Mouse (Mus musculus) forebrain, embryonic 11.5 days (tissue): ENCODE measurements around the gene Mrgbp. TPM values are rescaled to one million over a fixed set of nuclear protein-coding genes. Genes with fewer than 3 reads are reported as not detected.

Source experiments
- ATAC-seq: fragments of 200-750 bp; cut with Nextera tagmentation; replicated peaks from 2 replicates; pipeline ENCODE4 v1.8.0; 2017; ENCODE audit warnings: moderate TSS enrichment; ENCODE audit not compliant: low FRiP score
- DNase-seq: peaks from one replicate; pipeline ENCODE4 v3.0.0-alpha.2; 2017; ENCODE audit warnings: low spot score
- H3K27ac ChIP-seq: fragments of 300-500 bp; sonication (generic); 2 replicates; pipeline ENCODE4 v1.5.1; 2014; ENCODE audit warnings: low read depth, low read length
- H3K27me3 ChIP-seq: fragments of 300-500 bp; sonication (generic); 2 replicates; pipeline ENCODE4 v1.6.1; 2014; ENCODE audit warnings: mild to moderate bottlenecking, low read length, mixed read lengths; ENCODE audit not compliant: control insufficient read depth, insufficient read depth
- H3K36me3 ChIP-seq: fragments of 300-500 bp; sonication (generic); 2 replicates; pipeline ENCODE4 v1.6.1; 2014; ENCODE audit warnings: mild to moderate bottlenecking, low read length, moderate library complexity, mixed read lengths; ENCODE audit not compliant: control insufficient read depth, insufficient read depth
- H3K4me1 ChIP-seq: fragments of 300-500 bp; sonication (generic); replicated peaks from 2 replicates; pipeline ENCODE4 v1.6.1; 2014; ENCODE audit warnings: low read length, mixed read lengths; ENCODE audit not compliant: control insufficient read depth, insufficient read depth
- H3K4me2 ChIP-seq: fragments of 300-500 bp; sonication (generic); 2 replicates; pipeline ENCODE4 v1.6.1; 2014; ENCODE audit warnings: low read depth, mild to moderate bottlenecking, low read length, moderate library complexity, mixed read lengths; ENCODE audit not compliant: severe bottlenecking
- H3K4me3 ChIP-seq: fragments of 300-500 bp; sonication (generic); 2 replicates; pipeline ENCODE4 v1.5.1; 2014; ENCODE audit warnings: low read depth, low read length
- H3K9ac ChIP-seq: fragments of 300-500 bp; sonication (generic); 2 replicates; pipeline ENCODE4 v1.6.1; 2014; ENCODE audit warnings: low read length
- H3K9me3 ChIP-seq: fragments of 300-500 bp; sonication (generic); 2 replicates; pipeline ENCODE4 v1.6.1; 2016; ENCODE audit warnings: low read length, mixed read lengths; ENCODE audit not compliant: control insufficient read depth
- WGBS: fragments of 180-500 bp; shearing (Covaris S2); extraction: QIAGEN DNeasy Blood & Tissue Kit; methylation state at CpG from one replicate; pipeline ENCODE4 v1.1.7; 2014; 5-methylcytosine and 5-hydroxymethylcytosine counted together
- polyA plus RNA-seq: library from polyadenylated mRNA; unstranded; fragments of >200 nt; fragmentation: Nextera tagmentation; extraction: Ambion mirVana; gene quantifications from 2 replicates; pipeline ENCODE4 v1.2.1, GENCODE M21; 2014

Mrgbp gene
- polyA plus RNA-seq: 49.5 and 51.9 TPM in 2 replicates

DNA sequence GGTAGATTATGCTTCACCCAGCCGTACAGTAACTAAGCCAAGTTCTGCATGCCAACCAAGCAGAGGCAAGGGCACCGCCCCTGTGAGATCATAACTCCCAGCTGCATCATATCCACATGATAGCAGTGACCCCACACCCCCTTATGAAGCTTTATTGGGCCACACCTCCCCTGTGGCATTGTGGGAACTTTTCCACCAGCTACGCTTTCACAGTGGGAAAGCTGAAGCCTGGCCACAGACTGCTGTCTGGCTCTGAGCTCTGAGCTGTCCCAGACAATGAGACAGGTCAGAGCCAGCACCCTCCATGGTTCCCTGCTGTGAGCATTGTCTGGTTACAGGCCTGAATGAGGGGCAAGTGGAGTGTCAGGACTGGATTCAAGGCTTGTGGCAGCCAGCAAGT lies at the start of gene Mrgbp:
Mrgbp (plus strand) TSS at position 303 of the 400 bp plus-strand sequence.
- no peak within 1 kb of the TSS for H3K9ac ChIP-seq
- WGBS: 82% methylated on average over 3 of the region's 3 CpGs
- H3K9me3 ChIP-seq: no peaks in the 10 kb centered on the region
- peaks cover 8% of the 10 kb centered on the region for H3K4me1 ChIP-seq
- no peak within 1 kb of the TSS for H3K4me2 ChIP-seq
- peaks cover 3% of the 10 kb centered on the region; the same call in 1 of the 2 replicates for H3K36me3 ChIP-seq
- H3K27ac ChIP-seq: no peak within 1 kb of the TSS
- H3K27me3 ChIP-seq: no peaks in the 10 kb centered on the region
- DNase-seq (no peak), ATAC-seq (no peak)
- no peak within 1 kb of the TSS for H3K4me3 ChIP-seq

DNA sequence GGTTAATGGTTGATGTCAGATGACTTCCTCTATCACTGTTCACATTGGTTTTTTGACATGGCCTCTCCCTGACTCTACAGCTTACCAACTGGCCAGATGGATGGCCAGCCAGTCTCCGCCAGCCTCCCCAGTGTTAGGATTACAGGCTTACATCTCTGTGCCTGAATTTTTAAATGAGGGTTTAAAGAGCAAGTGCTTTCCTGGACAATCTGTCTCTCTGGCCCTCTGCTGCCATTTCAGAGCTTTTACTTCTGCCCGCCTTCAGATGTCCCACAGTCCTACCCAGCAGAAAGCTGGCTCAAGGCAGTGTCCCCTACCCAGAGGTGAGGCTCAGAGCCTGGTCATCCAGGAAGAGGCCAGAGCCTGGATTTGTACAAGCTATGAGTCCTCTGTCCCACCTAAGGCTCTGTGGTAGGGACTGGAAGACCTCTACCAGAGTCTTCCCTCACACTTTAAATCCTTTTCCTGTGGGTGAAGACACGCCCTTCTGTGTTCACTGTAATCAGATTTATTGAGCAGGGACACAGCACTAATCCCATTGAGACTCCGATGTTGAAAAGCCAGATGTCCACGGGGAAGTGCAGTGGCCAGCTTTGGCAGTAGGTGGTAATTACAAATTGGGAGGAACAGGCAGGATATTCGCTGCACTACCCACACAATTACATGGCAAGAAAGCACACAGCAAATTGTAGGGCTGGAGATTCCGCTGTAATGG lies 49.3 kb upstream of the Mrgbp start:
- peaks cover 16% of the 10 kb centered on the region for H3K4me1 ChIP-seq
- H3K27me3 ChIP-seq: no peaks in the 10 kb centered on the region; the same call in 1 of the 2 replicates
- H3K9ac ChIP-seq: no peak overlapping the region
- DNase-seq (no peak), ATAC-seq (no peak)
- no peak overlapping the region for H3K4me3 ChIP-seq
- H3K27ac ChIP-seq: no peak overlapping the region
- no peaks in the 10 kb centered on the region for H3K9me3 ChIP-seq
- no peaks in the 10 kb centered on the region for H3K36me3 ChIP-seq
- no peak overlapping the region for H3K4me2 ChIP-seq
- WGBS: 38% methylated on average over 7 of the region's 7 CpGs

DNA sequence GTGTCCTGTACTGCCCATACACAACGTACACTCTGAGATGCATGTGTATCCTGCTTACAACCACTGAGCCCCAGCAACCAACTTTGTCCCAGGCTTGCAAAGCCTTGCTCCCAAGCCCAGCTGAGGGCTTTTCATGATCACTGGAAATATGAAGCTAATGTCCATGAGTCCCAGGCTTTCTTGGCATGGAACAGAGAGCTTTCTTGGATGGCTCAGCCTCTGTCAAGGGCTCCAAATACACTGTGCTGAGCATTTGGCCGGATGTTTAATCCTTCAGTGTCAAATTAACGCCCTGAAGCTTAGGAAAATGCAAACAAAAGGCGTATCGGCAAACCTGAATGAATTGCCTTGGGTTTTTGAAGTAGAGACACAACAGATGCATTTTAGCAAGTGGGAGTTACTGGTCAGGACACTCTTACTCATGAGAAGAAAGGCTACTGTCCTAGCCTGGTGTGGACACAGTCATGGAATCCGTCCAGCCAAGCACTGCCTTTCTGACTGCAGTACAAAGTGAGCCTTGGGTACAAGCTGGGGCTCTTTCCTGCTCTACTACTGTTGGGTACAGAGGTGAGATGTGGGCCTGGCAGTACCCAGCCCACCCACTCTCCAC lies 48.6 kb upstream of the Mrgbp start:
- Histone ChIP-seq H3K4me3 (no peak overlapping the region), H3K27me3 (no peaks in the 10 kb centered on the region; the same call in 1 of the 2 replicates), H3K36me3 (no peaks in the 10 kb centered on the region), H3K9ac (no peak overlapping the region), H3K4me1 (peaks cover 16% of the 10 kb centered on the region), H3K27ac (no peak overlapping the region), H3K4me2 (no peak overlapping the region), H3K9me3 (no peaks in the 10 kb centered on the region)
- no peak for ATAC-seq
- WGBS: 27% methylated on average over 6 of the region's 6 CpGs
- DNase-seq: no peak

DNA sequence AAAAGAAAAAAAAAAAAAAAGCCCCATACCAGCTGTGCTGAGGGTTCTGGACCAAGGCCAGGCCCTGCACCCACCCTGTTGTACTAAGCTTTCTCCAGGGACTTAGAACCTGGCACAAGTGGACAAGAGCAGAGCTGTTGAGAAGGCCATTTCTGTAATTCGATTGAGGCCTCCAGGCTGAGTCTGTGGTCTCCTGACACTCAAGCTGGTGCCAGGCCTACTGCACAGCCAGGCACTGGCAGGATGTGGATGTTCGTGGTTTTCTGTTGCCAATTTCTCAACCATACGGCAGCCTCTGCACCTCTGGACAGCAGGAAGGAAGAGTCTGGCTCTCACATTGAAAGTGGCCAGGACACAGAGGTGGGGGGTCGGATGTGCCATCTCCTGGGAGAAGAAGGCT lies 47.9 kb upstream of the Mrgbp start:
- ATAC-seq (no peak), DNase-seq (no peak)
- peaks cover 13% of the 10 kb centered on the region for H3K4me1 ChIP-seq
- no peaks in the 10 kb centered on the region for H3K9me3 ChIP-seq
- no peak overlapping the region for H3K4me3 ChIP-seq
- H3K27ac ChIP-seq: no peak overlapping the region
- H3K9ac ChIP-seq: no peak overlapping the region
- 88% methylated on average over 4 of the region's 4 CpGs for WGBS
- H3K27me3 ChIP-seq: no peaks in the 10 kb centered on the region; the same call in 1 of the 2 replicates
- no peak overlapping the region for H3K4me2 ChIP-seq
- H3K36me3 ChIP-seq: no peaks in the 10 kb centered on the region

DNA sequence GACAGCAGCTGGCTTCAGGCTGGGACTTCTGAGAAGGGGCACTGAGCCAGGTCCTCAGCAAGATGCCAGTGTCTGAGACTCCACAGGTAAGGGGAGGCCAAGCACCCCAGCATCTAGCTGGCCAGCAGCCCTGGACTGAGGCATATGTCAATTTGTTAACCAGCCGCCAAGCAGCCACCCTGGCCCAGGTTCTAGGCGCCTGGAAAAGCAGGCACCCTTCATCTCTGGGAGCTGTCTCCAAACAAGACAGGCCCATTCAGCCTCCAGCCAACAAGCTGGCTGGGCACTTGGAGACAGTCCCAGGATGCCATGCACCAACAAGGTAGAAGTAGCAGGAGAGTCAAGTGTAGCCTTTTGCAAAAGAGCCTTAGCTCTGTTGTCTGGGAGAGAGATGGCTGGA lies 37.4 kb upstream of the Mrgbp start:
- Histone ChIP-seq H3K4me3 (no peak overlapping the region), H3K4me2 (no peak overlapping the region), H3K9me3 (no peaks in the 10 kb centered on the region), H3K36me3 (no peaks in the 10 kb centered on the region), H3K9ac (no peak overlapping the region), H3K27me3 (no peaks in the 10 kb centered on the region), H3K27ac (no peak overlapping the region), H3K4me1 (0 out of 2 replicates have a peak, but pooled peaks cover 2% of the 10 kb centered on the region)
- 79% methylated on average over 2 of the region's 2 CpGs for WGBS
- DNase-seq (no peak), ATAC-seq (no peak)

DNA sequence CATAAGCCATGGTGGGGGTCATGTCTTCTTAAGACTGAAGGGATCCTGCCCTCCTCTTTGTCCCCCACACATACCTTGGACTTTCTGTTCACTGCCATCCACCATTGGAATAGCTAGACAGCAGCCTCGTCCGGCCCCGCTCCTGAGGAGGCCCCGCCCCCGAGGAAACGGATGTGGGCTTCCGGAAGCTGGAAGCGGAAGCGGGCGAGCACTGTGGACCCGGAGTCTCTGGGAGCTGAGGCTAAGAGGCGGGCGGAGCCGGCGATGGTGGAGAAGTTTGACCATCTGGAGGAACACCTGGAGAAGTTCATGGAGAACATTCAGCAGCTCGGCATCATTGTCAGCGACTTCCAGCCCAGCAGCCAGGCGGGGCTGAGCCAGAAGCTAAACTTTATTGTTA lies 36.1 kb upstream of the Mrgbp start:
- Histone ChIP-seq H3K27me3 (no peaks in the 10 kb centered on the region), H3K9ac (no peak overlapping the region), H3K36me3 (no peaks in the 10 kb centered on the region), H3K4me2 (no peak overlapping the region), H3K4me3 (no peak overlapping the region), H3K9me3 (no peaks in the 10 kb centered on the region), H3K4me1 (0 out of 2 replicates have a peak, but pooled peaks cover 2% of the 10 kb centered on the region), H3K27ac (no peak overlapping the region)
- no peak for ATAC-seq
- WGBS: 87% methylated on average over 18 of the region's 18 CpGs
- no peak for DNase-seq

DNA sequence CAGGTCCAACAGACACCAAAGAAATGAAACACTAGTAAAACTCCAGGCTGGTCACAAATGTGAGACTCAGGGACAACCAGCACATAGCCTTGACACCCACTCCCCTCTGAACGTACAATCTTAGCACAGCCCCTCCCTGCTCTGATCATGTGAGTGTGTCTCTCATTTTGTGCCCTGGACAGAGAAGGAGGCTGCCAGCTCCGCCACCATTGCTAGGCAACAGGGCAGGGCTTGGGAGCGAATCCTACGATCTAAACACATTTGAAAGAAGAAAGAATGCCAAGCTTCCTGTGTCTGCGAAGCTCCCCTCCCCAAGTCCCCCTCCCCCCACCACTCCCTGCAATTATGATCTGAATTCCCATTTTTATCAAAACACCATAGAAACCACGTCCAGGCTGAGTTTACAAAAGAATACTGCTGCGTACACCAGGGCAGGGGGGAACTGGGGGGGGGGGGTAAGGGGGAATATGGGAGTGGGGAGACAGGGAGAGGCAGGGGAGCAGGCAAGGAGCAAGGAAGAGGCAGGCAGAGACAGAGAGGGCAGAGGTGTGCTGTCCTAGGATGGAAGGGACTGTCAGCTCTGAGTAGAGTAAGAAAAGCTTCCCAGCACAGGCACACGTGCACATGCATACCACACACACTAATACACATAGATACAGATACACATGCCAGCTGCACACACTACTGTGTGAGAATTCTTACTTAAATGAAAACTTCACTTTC lies 33.6 kb upstream of the Mrgbp start:
- DNase-seq (peak; percentile 60), ATAC-seq (peak; percentile 81)
- 20% methylated on average over 8 of the region's 8 CpGs for WGBS
- H3K27me3 ChIP-seq: no peaks in the 10 kb centered on the region
- H3K4me3 ChIP-seq: no peak overlapping the region
- peak overlapping the region; percentile 12; the same call in 1 of the 2 replicates for H3K9ac ChIP-seq
- H3K4me2 ChIP-seq: 0 out of 2 replicates have a peak overlapping the region, but pooled peaks have one; percentile 5
- H3K27ac ChIP-seq: 0 out of 2 replicates have a peak overlapping the region, but pooled peaks have one; percentile 1
- H3K36me3 ChIP-seq: no peaks in the 10 kb centered on the region
- 0 out of 2 replicates have a peak, but pooled peaks cover 2% of the 10 kb centered on the region for H3K4me1 ChIP-seq
- no peaks in the 10 kb centered on the region for H3K9me3 ChIP-seq

DNA sequence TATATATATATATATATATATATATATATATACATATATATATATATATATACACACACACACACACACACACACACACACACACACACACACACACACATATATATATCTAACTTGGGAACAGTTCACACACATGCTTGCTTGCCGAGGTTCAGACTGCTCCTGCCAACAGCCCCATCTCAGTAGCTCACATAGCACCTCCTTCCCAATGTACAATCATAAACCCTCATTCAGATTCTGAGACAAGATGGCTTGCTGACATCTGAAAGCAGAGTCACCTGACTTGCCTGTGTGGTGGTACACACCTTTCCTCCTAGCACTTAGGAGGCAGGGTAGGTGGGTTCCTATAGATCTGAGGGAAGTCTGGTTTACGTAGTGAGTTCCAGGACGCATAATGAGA lies 28.8 kb upstream of the Mrgbp start:
- Histone ChIP-seq H3K9ac (no peak overlapping the region), H3K27me3 (no peaks in the 10 kb centered on the region), H3K9me3 (no peaks in the 10 kb centered on the region), H3K36me3 (no peaks in the 10 kb centered on the region), H3K4me3 (no peak overlapping the region), H3K4me1 (no peaks in the 10 kb centered on the region), H3K4me2 (no peak overlapping the region), H3K27ac (no peak overlapping the region)
- WGBS: 86% methylated on average over 3 of the region's 3 CpGs
- no peak for ATAC-seq
- no peak for DNase-seq
